Mouse (Mus musculus) cerebellum, postnatal 10 days (tissue): ENCODE data around the gene Plac9b.
"Not testable (repeated sequence)": the region's sequence is repeated elsewhere in the genome, so short reads cannot be mapped to it uniquely, and the experiment has no call there.

Source experiments
- DNase-seq, 2 experiments: peaks; one replicate each; pipeline ENCODE4 v3.0.0; 2021; ENCODE audit warnings: mixed read lengths in 2 of 2

Plac9b gene

GRCm38 (mm10) chr14:26182380-26182779, at the start of gene Plac9b:
TSS of gene Plac9b (minus strand) at chr14:26182480.
- DNase-seq = not testable (repeated sequence)

GRCm38 (mm10) chr14:26216233-26217000, 34.1 kb upstream of the Plac9b start:
- DNase-seq = not testable (repeated sequence)

GRCm38 (mm10) chr14:26206926-26207247, 24.6 kb upstream of the Plac9b start, which contains the start of gene Tmem254b:
TSS of gene Tmem254b (minus strand) at chr14:26207041.
- DNase-seq = not testable (repeated sequence)

- DNase-seq = not testable (repeated sequence)
Observed at GRCm38 (mm10) chr14:26206197-26206925, 24.1 kb upstream of the Plac9b start.

- DNase-seq = not testable (repeated sequence)
Observed at GRCm38 (mm10) chr14:26197851-26198250, 15.6 kb upstream of the Plac9b start.

GRCm38 (mm10) chr14:26188361-26188760, 6.1 kb upstream of the Plac9b start:
- not testable (repeated sequence) for DNase-seq

GRCm38 (mm10) chr14:26186638-26187037, 4.4 kb upstream of the Plac9b start:
- DNase-seq = not testable (repeated sequence)

GRCm38 (mm10) chr14:26181660-26182059, 620 bp downstream of the Plac9b start:
- DNase-seq = not testable (repeated sequence)

- DNase-seq = not testable (repeated sequence)
Observed at GRCm38 (mm10) chr14:26175028-26175427, 7.3 kb downstream of the Plac9b start.

- DNase-seq = not testable (repeated sequence)
Observed at GRCm38 (mm10) chr14:26173955-26174354, 8.3 kb downstream of the Plac9b start.

- not testable (repeated sequence) for DNase-seq
Observed at GRCm38 (mm10) chr14:26165266-26165665, 17.0 kb downstream of the Plac9b start.

- DNase-seq = not testable (repeated sequence)
Observed at GRCm38 (mm10) chr14:26162423-26162822, 19.9 kb downstream of the Plac9b start.

GRCm38 (mm10) chr14:26161156-26161555, 21.1 kb downstream of the Plac9b start:
- not testable (repeated sequence) for DNase-seq

- DNase-seq = not testable (repeated sequence)
Observed at GRCm38 (mm10) chr14:26156032-26156431, 26.2 kb downstream of the Plac9b start.

GRCm38 (mm10) chr14:26147095-26147494, 35.2 kb downstream of the Plac9b start:
- DNase-seq = not testable (repeated sequence)

- not testable (repeated sequence) for DNase-seq
Observed at GRCm38 (mm10) chr14:26119095-26119494, 63.2 kb downstream of the Plac9b start.

- DNase-seq = not testable (repeated sequence)
Observed at GRCm38 (mm10) chr14:26118550-26119000, 63.7 kb downstream of the Plac9b start.

- not testable (repeated sequence) for DNase-seq
Observed at GRCm38 (mm10) chr14:26118150-26118549, 64.1 kb downstream of the Plac9b start, which contains the start of gene Duxbl2. TSS of gene Duxbl2 (plus strand) at chr14:26118349.
